Mouse (Mus musculus): ENCODE results near the gene Pitpnm2.

DNA sequence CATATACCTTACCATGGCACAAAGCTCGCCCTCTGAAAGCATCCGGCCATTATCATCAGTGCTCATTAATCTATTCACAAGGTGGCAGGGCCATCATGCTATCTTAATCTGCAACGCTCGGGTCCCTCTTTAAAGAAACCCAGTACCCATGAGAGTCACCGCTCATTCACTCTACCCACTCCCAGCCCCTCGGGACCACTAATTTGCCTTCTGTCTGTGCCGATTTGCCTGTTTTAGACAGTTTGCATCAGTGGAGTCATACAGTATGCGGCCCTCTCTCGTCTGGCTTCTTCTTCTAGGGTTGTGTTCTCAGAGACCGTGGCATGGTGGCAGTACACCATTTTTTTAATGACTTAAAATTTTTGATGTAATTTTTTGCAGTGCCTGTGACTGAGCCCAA, 30.1 kb downstream of the Pitpnm2 start:
- no peak for TF ChIP-seq POLR2A (IDR thresholded peaks at IDR 0.05; ENCODE audit: insufficient read depth, low read depth, low read length)
- TF ChIP-seq CTCF (IDR thresholded peaks at IDR 0.05), result no peak
- no peak for TF ChIP-seq EP300 (IDR thresholded peaks at IDR 0.05; ENCODE audit: insufficient read depth, low read depth, low read length)
